Mouse (Mus musculus) heart, adult 2 months (tissue): ENCODE data around the gene Cd63. TPM values are rescaled to one million over a fixed set of nuclear protein-coding genes. Genes with fewer than 3 reads are reported as not detected.

Experiments used
- DNase-seq, 2 experiments: peaks; one replicate each; pipeline ENCODE4 v3.0.0; 2021
- H3K27ac ChIP-seq: fragments of 200-600 bp; 2 replicates; pipeline ENCODE4 v1.8.1; 2022
- H3K27me3 ChIP-seq: fragments of 200-500 bp; 2 replicates; pipeline ENCODE4 v1.6.1; 2012; ENCODE audit warnings: mild to moderate bottlenecking, low read length, inconsistent platforms, mixed read lengths; ENCODE audit not compliant: control insufficient read depth, insufficient read depth
- H3K36me3 ChIP-seq: fragments of 200-500 bp; 2 replicates; pipeline ENCODE4 v1.6.1; 2012; ENCODE audit warnings: low read length, inconsistent platforms; ENCODE audit not compliant: control insufficient read depth, insufficient read depth
- H3K4me1 ChIP-seq: fragments of 200-500 bp; 2 replicates; pipeline ENCODE4 v1.6.1; 2011; ENCODE audit warnings: low read length; ENCODE audit not compliant: control insufficient read depth, insufficient read depth
- H3K4me3 ChIP-seq: fragments of 200-600 bp; 2 replicates; pipeline ENCODE4 v1.8.1; 2022
- H3K79me2 ChIP-seq: fragments of 200-500 bp; replicated peaks from 2 replicates; pipeline ENCODE4 v1.6.1; 2012; ENCODE audit warnings: mild to moderate bottlenecking, inconsistent platforms, low read length, moderate library complexity, mixed read lengths; ENCODE audit not compliant: control insufficient read depth, insufficient read depth
- H3K9ac ChIP-seq: fragments of 200-500 bp; 2 replicates; pipeline ENCODE4 v1.6.1; 2012; ENCODE audit warnings: low read depth, mild to moderate bottlenecking, control low read depth, inconsistent platforms, low read length, mixed read lengths
- CTCF ChIP-seq: fragments of 200-600 bp; IDR thresholded peaks from 2 replicates; pipeline ENCODE4 v1.8.1; 2022; ENCODE audit warnings: antibody characterized with exemption, mild to moderate bottlenecking, moderate library complexity
- EP300 ChIP-seq: fragments of 200-500 bp; IDR thresholded peaks from 2 replicates; pipeline ENCODE4 v1.6.1; 2011; ENCODE audit warnings: low read depth, low read length, control low read depth; ENCODE audit not compliant: insufficient read depth
- POLR2A ChIP-seq: fragments of 200-500 bp; IDR thresholded peaks from 2 replicates; pipeline ENCODE4 v1.6.1; 2011; ENCODE audit warnings: mild to moderate bottlenecking, low read depth, low read length, control low read depth; ENCODE audit not compliant: insufficient read depth
- whole genome bisulfite sequencing: fragments of 180-500 bp; shearing (Covaris S2); methylation state at CpG from one replicate; pipeline ENCODE4 v1.1.7; 2018; 5-methylcytosine and 5-hydroxymethylcytosine counted together
- intact Hi-C: fragments of 180-260 bp; cut with DNase I; formaldehyde crosslinking; loops from one replicate; pipeline ENCODE4 v1.15.1; 2025
- polyA plus RNA-seq: library from polyadenylated mRNA; depleted of rRNA; stranded (reverse); fragments of >200 nt; gene quantifications from 2 replicates; pipeline ENCODE4 v1.2.3, GENCODE M21; 2012
- total RNA-seq, 2 experiments: library from RNA; stranded (reverse); gene quantifications; 2 replicates each; pipeline ENCODE4 v1.2.3; 2021

Gene Cd63
- total and polyA plus RNA-seq, 3 experiments, result 83.2 to 156 (median 132) TPM

GRCm38 (mm10) chr10:128901409-128901808, 620 bp downstream of the Cd63 start:
- intact Hi-C loops, result no loop called here

DNA sequence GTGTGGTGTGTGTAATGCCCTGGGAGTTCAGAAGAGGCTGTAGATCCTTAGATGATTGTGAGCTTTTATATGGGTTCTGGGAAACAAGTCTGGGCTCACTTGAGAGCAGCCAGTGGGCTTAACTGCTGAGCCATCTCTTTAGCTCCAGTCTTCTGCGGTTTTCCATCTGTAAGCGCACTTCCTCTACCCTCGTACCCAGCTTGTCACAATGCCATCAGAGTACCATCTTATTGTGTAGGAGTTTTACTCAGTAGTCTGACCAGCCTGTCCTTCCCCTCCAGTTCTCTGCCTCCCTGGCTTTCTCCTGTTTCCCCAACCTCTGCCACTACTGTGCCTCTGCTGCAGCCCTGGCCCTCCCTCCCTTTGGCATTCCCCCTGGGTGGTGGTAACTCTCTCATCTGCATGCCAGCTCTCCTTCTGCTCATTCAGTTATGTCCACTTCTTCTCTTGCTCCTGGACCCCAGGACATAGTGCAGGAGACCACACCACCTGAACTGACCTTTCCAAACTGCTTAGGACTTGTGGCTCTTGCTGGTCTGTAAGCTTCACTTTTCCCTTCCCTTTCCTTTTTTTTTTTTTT, 1.7 kb downstream of the Cd63 start:
- Histone ChIP-seq H3K4me1 (no peaks in the 10 kb centered on the region), H3K9ac (no peak overlapping the region), H3K36me3 (no peaks in the 10 kb centered on the region), H3K27me3 (no peaks in the 10 kb centered on the region), H3K79me2 (no peaks in the 10 kb centered on the region), H3K4me3 (no peak overlapping the region), H3K27ac (no peak overlapping the region)
- 77% methylated on average over 3 of the region's 3 CpGs for WGBS
- no peak for DNase-seq
- no peak for TF ChIP-seq EP300
- TF ChIP-seq CTCF, result no peak
- TF ChIP-seq POLR2A, result no peak
- intact Hi-C loops, result no loop called here

More at GRCm38 (mm10) chr10:128901409-128901808, 620 bp downstream of the Cd63 start:
- no peak for DNase-seq
- Histone ChIP-seq H3K4me3 (no peak overlapping the region), H3K9ac (no peak overlapping the region), H3K27ac (no peak overlapping the region), H3K27me3 (no peaks in the 10 kb centered on the region), H3K36me3 (no peaks in the 10 kb centered on the region), H3K4me1 (no peaks in the 10 kb centered on the region), H3K79me2 (no peaks in the 10 kb centered on the region)
- TF ChIP-seq EP300 (no peak), CTCF (no peak), POLR2A (no peak)
- 81% methylated on average over 1 of the region's 1 CpGs for WGBS

GRCm38 (mm10) chr10:128904812-128905211, 4.0 kb downstream of the Cd63 start:
- Histone ChIP-seq H3K79me2 (no peaks in the 10 kb centered on the region), H3K27ac (no peak overlapping the region), H3K4me3 (no peak overlapping the region), H3K9ac (no peak overlapping the region), H3K36me3 (no peaks in the 10 kb centered on the region), H3K4me1 (no peaks in the 10 kb centered on the region; the same call in 1 of the 2 replicates), H3K27me3 (no peaks in the 10 kb centered on the region)
- no peak for DNase-seq
- 83% methylated on average over 5 of the region's 5 CpGs for WGBS
- TF ChIP-seq EP300, result no peak
- no peak for TF ChIP-seq POLR2A
- no peak for TF ChIP-seq CTCF
- intact Hi-C loops, result no loop called here

- Histone ChIP-seq H3K27me3 (no peaks in the 10 kb centered on the region), H3K4me3 (peak overlapping the region; percentile 95; the same call in 1 of the 2 replicates), H3K9ac (peak overlapping the region; percentile 95), H3K27ac (peak overlapping the region; percentile 96), H3K79me2 (no peaks in the 10 kb centered on the region), H3K36me3 (no peaks in the 10 kb centered on the region), H3K4me1 (peaks cover 1% of the 10 kb centered on the region; the same call in 1 of the 2 replicates)
- no peak for TF ChIP-seq CTCF
- TF ChIP-seq EP300, result no peak
- no peak for TF ChIP-seq POLR2A
- intact Hi-C loops, result no loop called here
- DNase-seq, result no peak
- 72% methylated on average over 13 of the region's 13 CpGs for WGBS
These were observed 8.1 kb downstream of the Cd63 start for GRCm38 (mm10) chr10:128908778-128909448.

DNA sequence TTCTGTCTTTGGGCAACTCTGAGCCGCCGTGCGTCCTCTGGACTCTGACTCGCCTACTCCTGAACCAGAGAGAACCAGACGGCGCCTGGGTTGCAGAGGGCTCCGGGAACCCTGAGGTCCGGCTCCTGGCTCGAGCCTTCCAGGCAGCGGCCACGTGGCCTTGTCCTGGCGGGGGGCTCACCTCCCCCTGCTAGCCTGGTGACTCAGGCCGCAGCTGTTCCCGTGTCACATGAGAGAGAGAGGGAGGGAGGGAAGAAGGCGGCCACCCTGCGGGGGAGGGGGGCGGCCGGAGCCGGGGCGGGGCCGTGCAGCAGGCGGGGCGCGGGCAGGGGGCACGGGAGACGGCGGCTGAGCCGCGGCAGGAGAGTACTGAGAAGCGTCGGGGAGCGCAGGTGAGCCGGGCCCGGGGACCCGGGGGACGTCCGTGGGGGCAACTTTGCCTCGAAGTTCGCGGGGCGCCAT, 8.8 kb downstream of the Cd63 start:
- H3K4me3 ChIP-seq, result peak overlapping the region; percentile 95
- TF ChIP-seq EP300 (no peak), POLR2A (peak; percentile 17; the same call in 1 of the 2 replicates), CTCF (no peak)
- no peaks in the 10 kb centered on the region for H3K79me2 ChIP-seq
- under 1% methylated on average over 36 of the region's 41 CpGs for WGBS
- peak overlapping the region; percentile 96 for H3K27ac ChIP-seq
- H3K36me3 ChIP-seq, result no peaks in the 10 kb centered on the region
- no peaks in the 10 kb centered on the region for H3K27me3 ChIP-seq
- intact Hi-C loops, result no loop called here
- DNase-seq, result peak; percentile 88 to 90
- H3K9ac ChIP-seq, result peak overlapping the region; percentile 95
- peaks cover 1% of the 10 kb centered on the region; the same call in 1 of the 2 replicates for H3K4me1 ChIP-seq
